Mouse (Mus musculus): ENCODE results near the gene Prdm16. TPM values are rescaled to one million over a fixed set of nuclear protein-coding genes. Genes with fewer than 3 reads are reported as not detected.

The Prdm16 gene
- polyA plus RNA-seq, 1 experiment from 2014 or later, result 2.2 TPM

GRCm38 (mm10) chr4:154636053-154636433, 630 bp downstream of the Prdm16 start:
- H3K4me3 ChIP-seq (ENCODE audit: low read depth, low read length), result peak overlapping the region; percentile 66
- no peaks in the 10 kb centered on the region for H3K9me3 ChIP-seq (ENCODE audit: low read length)
- ATAC-seq (peak; percentile 43), DNase-seq (peak; percentile 54)
- 0 out of 2 replicates have a peak, but pooled peaks have one; percentile 26 for TF ChIP-seq CTCF (IDR thresholded peaks at IDR 0.05; ENCODE audit: low read depth)
- TF ChIP-seq EP300 (IDR thresholded peaks at IDR 0.05; ENCODE audit: low read depth), result no peak
- no peaks in the 10 kb centered on the region for H3K36me3 ChIP-seq (replicated peaks; ENCODE audit: insufficient read depth, low read length)
- H3K4me2 ChIP-seq (ENCODE audit: low read depth, low read length), result peak overlapping the region; percentile 87
- 2% methylated on average over 19 of the region's 30 CpGs for whole genome bisulfite sequencing (ENCODE audit: insufficient replicate concordance)
- H3K27me3 ChIP-seq (ENCODE audit: insufficient read depth, low read length), result peaks cover 79% of the 10 kb centered on the region
- peaks cover 4% of the 10 kb centered on the region; the same call in 1 of the 2 replicates for H3K4me1 ChIP-seq (ENCODE audit: insufficient read depth)
- H3K27ac ChIP-seq (ENCODE audit: low read depth), result peak overlapping the region; percentile 72
- H3K9ac ChIP-seq (replicated peaks), result peak overlapping the region; percentile 64

DNA sequence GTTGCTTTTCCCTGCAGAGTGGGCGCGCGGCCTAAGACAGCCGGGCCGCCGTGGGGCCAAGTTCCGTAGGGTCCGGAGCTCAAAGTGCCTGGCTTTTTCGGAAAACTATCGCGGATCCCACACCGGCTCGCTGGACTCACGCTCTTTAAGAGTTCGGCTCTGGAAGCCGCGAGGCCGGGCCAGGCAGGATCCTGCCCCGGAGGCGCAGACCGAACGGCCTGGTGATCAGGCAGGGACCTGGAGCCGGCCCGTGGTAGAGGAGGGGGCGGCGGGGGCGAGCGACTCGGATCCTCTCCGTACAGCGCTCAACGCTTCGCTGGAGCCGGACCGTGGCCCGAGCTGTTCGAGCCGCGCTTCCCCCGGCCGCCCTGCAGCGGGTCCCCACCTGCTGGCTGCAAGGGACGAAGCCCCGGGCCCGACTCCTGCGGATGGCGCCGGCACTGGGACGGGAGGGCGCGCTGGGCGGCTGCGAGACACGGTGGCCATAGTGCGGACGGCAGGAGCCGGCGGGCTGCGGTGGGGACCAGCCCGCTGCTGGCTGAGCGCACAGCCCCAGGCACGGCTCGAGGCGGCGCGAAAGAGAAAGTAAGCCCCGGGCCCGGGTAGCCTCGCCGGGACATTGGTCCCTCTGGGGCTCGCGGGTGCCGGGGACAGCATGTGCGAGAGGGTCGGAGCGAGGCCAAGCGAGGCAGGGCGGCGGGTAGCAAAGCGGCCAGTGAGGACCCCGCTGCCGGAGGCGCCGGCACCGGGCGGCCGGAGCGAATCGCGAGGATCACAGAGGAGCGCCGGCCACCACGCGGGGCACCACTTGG, 1.2 kb downstream of the Prdm16 start:
- Histone ChIP-seq H3K36me3 (replicated peaks; ENCODE audit: insufficient read depth, low read length) (no peaks in the 10 kb centered on the region), H3K4me3 (ENCODE audit: low read depth, low read length) (peak overlapping the region; percentile 66), H3K9me3 (ENCODE audit: low read length) (no peaks in the 10 kb centered on the region), H3K9ac (replicated peaks) (peak overlapping the region; percentile 64), H3K27ac (ENCODE audit: low read depth) (peak overlapping the region; percentile 72), H3K4me2 (ENCODE audit: low read depth, low read length) (peak overlapping the region; percentile 87), H3K27me3 (ENCODE audit: insufficient read depth, low read length) (peaks cover 73% of the 10 kb centered on the region), H3K4me1 (ENCODE audit: insufficient read depth) (peaks cover 4% of the 10 kb centered on the region; the same call in 1 of the 2 replicates)
- ATAC-seq (peak; percentile 64), DNase-seq (peak; percentile 64)
- TF ChIP-seq EP300 (IDR thresholded peaks at IDR 0.05; ENCODE audit: low read depth), result no peak
- no peak for TF ChIP-seq CTCF (IDR thresholded peaks at IDR 0.05; ENCODE audit: low read depth)
- WGBS (ENCODE audit: insufficient replicate concordance), result 2% methylated on average over 81 of the region's 94 CpGs

- peak overlapping the region; percentile 64 for H3K9ac ChIP-seq (replicated peaks)
These were observed 2.0 kb downstream of the Prdm16 start for GRCm38 (mm10) chr4:154634470-154635240.

GRCm38 (mm10) chr4:154634001-154634400, 2.7 kb downstream of the Prdm16 start:
- WGBS (ENCODE audit: insufficient replicate concordance), result 54% methylated on average over 3 of the region's 3 CpGs
- H3K27me3 ChIP-seq (ENCODE audit: insufficient read depth, low read length), result peaks cover 59% of the 10 kb centered on the region
- H3K9me3 ChIP-seq (ENCODE audit: low read length), result no peaks in the 10 kb centered on the region
- no peaks in the 10 kb centered on the region for H3K36me3 ChIP-seq (replicated peaks; ENCODE audit: insufficient read depth, low read length)
- no peak overlapping the region for H3K27ac ChIP-seq (ENCODE audit: low read depth)
- no peak for DNase-seq
- no peak overlapping the region for H3K9ac ChIP-seq (replicated peaks)
- peaks cover 4% of the 10 kb centered on the region; the same call in 1 of the 2 replicates for H3K4me1 ChIP-seq (ENCODE audit: insufficient read depth)
- no peak for ATAC-seq
- TF ChIP-seq CTCF (IDR thresholded peaks at IDR 0.05; ENCODE audit: low read depth), result no peak
- TF ChIP-seq EP300 (IDR thresholded peaks at IDR 0.05; ENCODE audit: low read depth), result no peak
- no peak overlapping the region for H3K4me3 ChIP-seq (ENCODE audit: low read depth, low read length)
- H3K4me2 ChIP-seq (ENCODE audit: low read depth, low read length), result peak overlapping the region; percentile 87

More at GRCm38 (mm10) chr4:154634470-154635240, 2.0 kb downstream of the Prdm16 start:
- H3K27me3 ChIP-seq (ENCODE audit: insufficient read depth, low read length), result peaks cover 65% of the 10 kb centered on the region
- H3K27ac ChIP-seq (ENCODE audit: low read depth), result no peak overlapping the region
- ATAC-seq (no peak), DNase-seq (peak; percentile 37)
- H3K4me2 ChIP-seq (ENCODE audit: low read depth, low read length), result peak overlapping the region; percentile 87
- peak overlapping the region; percentile 66 for H3K4me3 ChIP-seq (ENCODE audit: low read depth, low read length)
- WGBS (ENCODE audit: insufficient replicate concordance), result 17% methylated on average over 44 of the region's 44 CpGs
- no peaks in the 10 kb centered on the region for H3K36me3 ChIP-seq (replicated peaks; ENCODE audit: insufficient read depth, low read length)
- TF ChIP-seq CTCF (IDR thresholded peaks at IDR 0.05; ENCODE audit: low read depth) (no peak), EP300 (IDR thresholded peaks at IDR 0.05; ENCODE audit: low read depth) (no peak)
- H3K9me3 ChIP-seq (ENCODE audit: low read length), result no peaks in the 10 kb centered on the region
- H3K4me1 ChIP-seq (ENCODE audit: insufficient read depth), result peaks cover 4% of the 10 kb centered on the region; the same call in 1 of the 2 replicates

GRCm38 (mm10) chr4:154632800-154633764, 3.6 kb downstream of the Prdm16 start:
- no peaks in the 10 kb centered on the region for H3K36me3 ChIP-seq (replicated peaks; ENCODE audit: insufficient read depth, low read length)
- DNase-seq (no peak), ATAC-seq (no peak)
- TF ChIP-seq EP300 (IDR thresholded peaks at IDR 0.05; ENCODE audit: low read depth) (no peak), CTCF (IDR thresholded peaks at IDR 0.05; ENCODE audit: low read depth) (no peak)
- H3K4me3 ChIP-seq (ENCODE audit: low read depth, low read length), result no peak overlapping the region
- H3K27me3 ChIP-seq (ENCODE audit: insufficient read depth, low read length), result peaks cover 50% of the 10 kb centered on the region
- H3K27ac ChIP-seq (ENCODE audit: low read depth), result no peak overlapping the region
- H3K9me3 ChIP-seq (ENCODE audit: low read length), result no peaks in the 10 kb centered on the region
- H3K4me2 ChIP-seq (ENCODE audit: low read depth, low read length), result no peak overlapping the region
- WGBS (ENCODE audit: insufficient replicate concordance), result 71% methylated on average over 14 of the region's 14 CpGs
- no peak overlapping the region for H3K9ac ChIP-seq (replicated peaks)
- H3K4me1 ChIP-seq (ENCODE audit: insufficient read depth), result peaks cover 4% of the 10 kb centered on the region; the same call in 1 of the 2 replicates

All from liver, postnatal 0 days (tissue).